Mouse (Mus musculus): ENCODE measurements around the gene Gmfg.

The Gmfg gene

GRCm38 (mm10) chr7:28490410-28490809 lies 53.2 kb downstream of the Gmfg start:
- peak; percentile 78 for DNase-seq

GRCm38 (mm10) chr7:28490903-28491302 lies 53.7 kb downstream of the Gmfg start:
- DNase-seq, result no peak

GRCm38 (mm10) chr7:28492310-28492709 lies 55.1 kb downstream of the Gmfg start:
- DNase-seq, result no peak

- DNase-seq, result no peak
Observed at GRCm38 (mm10) chr7:28495426-28495825, 58.2 kb downstream of the Gmfg start.

Data from cerebellum, adult 8-10 months (tissue).